Mouse (Mus musculus) Muller cell, postnatal 12 days (primary cell): ENCODE measurements around the gene Xpc.
"Not testable (repeated sequence)": the region's sequence is repeated elsewhere in the genome, so short reads cannot be mapped to it uniquely, and the experiment has no call there.

ENCODE experiments used
- DNase-seq: peaks from one replicate; pipeline ENCODE4 v3.0.0-alpha.2; 2015; ENCODE audit errors: inconsistent ontology term

Gene Xpc

GRCm38 (mm10) chr6:91472868-91473804, 42.6 kb downstream of the Xpc start, which contains the start of the genes Chchd4 and Tmem43:
Chchd4 (minus strand) TSS chr6:91473546.
Tmem43 (plus strand) TSS chr6:91473703.
- DNase-seq, result peak; percentile 99

GRCm38 (mm10) chr6:91472319-91472718, 43.4 kb downstream of the Xpc start:
- DNase-seq, result no peak

DNA sequence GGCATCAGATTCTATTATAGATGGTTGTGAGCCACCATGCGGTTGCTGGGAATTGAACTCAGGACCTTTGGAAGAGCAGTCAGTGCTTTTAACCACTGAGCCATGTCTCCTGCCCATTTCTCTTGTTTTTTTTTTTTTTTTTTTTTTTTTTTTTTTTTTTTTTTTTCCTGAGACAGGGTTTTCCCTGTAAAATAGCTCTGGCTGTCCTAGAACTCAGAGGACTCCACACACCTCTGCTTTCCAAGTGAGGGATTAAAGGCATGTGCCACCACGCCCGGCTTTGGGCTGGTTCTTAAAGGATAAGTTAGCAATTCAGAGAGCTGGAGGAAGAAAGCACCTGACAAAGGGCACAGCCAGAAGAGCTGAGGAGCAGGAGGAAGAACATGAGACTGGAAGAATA, 44.3 kb downstream of the Xpc start:
- DNase-seq, result not testable (repeated sequence)

GRCm38 (mm10) chr6:91470712-91471111, 45.0 kb downstream of the Xpc start:
- DNase-seq, result no peak

- no peak for DNase-seq
Observed at GRCm38 (mm10) chr6:91467106-91467505, 48.6 kb downstream of the Xpc start.

GRCm38 (mm10) chr6:91465756-91466155, 49.9 kb downstream of the Xpc start:
- no peak for DNase-seq

DNA sequence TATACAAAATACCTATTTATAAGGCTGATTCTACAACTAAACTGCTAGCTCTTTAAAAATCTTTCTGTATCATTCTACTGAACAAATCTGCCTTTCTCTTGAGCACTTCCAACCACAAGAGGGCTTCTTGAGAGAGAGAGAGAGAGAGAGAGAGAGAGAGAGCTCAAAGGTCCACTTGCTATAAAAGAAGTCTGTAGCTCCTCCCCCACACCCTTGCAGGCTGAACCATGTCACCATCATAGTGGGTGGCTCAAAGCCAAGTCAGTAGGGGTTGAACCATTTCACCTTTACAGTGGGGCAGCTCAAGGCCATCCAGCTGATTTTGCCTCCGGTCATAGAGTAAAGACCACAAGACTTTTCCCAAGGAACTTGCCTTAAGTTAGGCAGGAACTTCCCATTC, 56.2 kb downstream of the Xpc start:
- DNase-seq, result no peak

DNA sequence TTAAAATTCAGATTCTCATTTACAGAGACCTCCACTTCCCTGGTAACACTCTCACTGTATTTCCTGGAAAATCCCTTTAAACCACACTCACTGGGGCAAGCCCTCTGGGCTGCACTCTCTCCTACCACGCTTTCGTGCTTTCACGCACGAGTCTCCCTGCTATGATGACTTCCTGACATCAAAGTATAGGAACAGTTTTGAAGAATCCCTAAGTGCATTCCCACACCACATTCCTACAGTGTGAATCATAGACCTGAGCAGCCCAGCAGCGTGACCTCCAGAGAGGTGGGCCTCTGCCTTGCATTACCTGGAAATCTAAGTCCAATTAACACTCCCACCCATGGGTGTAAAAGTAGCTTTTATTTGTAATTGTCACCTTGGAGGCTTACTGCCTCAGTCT, 61.1 kb downstream of the Xpc start:
- no peak for DNase-seq

- no peak for DNase-seq
Observed at GRCm38 (mm10) chr6:91452056-91452455, 63.6 kb downstream of the Xpc start.

DNA sequence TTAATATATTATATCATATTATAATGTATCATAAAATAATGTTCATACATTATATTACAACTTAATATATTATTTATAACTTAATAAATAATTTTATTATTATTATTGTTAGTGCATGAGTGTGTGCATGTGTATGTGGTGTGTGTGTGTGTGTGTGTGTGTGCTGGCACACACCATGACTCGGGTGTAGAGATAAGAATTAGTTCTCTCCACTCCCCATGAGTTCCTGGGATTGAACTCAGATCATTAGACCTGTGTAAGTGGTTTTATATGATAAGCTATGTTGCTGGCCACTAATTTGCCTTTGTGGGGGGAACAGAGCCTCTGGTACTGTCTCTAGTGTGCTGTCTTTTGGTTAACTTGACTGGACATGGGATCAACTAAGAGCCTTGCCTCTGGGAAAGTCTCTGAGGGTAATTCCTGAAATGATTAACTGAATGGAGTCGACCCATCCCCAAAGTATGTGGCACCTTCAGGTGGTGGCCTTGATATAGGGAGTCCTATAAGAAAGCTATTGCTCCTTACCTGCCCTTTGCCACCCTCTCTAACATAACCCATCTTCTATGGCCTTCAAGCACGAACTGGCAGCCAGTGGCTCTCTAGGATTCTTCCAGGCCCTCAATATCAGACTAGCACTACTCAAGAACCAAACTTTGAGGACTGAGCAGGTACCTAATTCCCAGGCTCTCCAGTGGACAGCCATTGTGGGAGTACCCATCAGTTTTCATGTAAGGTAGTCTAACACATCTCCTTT, 66.0 kb downstream of the Xpc start:
- DNase-seq, result no peak

GRCm38 (mm10) chr6:91445316-91445715, 70.4 kb downstream of the Xpc start:
- DNase-seq, result no peak

- DNase-seq, result no peak
Observed at GRCm38 (mm10) chr6:91441145-91441662, 74.5 kb downstream of the Xpc start.

DNA sequence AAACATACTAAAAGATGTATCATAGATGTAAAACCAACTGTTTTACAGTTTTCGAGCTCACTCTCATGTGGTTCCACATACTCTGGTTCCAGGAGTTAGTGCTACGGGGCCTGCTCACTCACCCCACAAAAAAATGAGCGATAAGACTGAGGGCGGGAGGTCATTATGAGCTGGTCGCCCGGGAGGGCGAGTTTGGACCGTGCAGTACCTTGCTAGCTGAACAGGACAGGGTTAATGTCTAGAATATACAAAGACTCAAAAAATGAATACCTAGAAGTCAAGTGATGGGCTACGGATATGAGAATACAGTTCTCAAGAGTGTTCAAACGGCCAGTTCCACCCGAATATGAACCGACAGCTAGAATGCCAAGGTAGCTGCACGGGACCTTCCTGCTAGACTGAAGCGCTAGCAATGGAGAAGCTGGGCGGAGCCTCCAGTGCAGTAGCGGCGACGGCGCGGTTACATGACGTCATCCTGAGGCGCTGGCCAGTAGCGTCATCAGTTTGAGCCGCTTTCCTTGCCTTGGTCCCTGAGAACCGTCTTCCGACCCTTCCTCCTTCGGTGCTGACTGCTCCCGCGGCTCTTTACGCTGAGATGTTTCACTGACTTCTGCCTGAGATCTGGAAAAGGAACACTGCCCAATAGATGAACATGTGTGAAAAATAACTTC, 75.1 kb downstream of the Xpc start:
- DNase-seq, result peak; percentile 90
